Mouse (Mus musculus): ENCODE data around the gene Foxo4. TPM values are rescaled to one million over a fixed set of nuclear protein-coding genes. Genes with fewer than 3 reads are reported as not detected.

Gene Foxo4
- polyA plus RNA-seq, 1 experiment from 2014 or later, result 2.7 TPM

DNA sequence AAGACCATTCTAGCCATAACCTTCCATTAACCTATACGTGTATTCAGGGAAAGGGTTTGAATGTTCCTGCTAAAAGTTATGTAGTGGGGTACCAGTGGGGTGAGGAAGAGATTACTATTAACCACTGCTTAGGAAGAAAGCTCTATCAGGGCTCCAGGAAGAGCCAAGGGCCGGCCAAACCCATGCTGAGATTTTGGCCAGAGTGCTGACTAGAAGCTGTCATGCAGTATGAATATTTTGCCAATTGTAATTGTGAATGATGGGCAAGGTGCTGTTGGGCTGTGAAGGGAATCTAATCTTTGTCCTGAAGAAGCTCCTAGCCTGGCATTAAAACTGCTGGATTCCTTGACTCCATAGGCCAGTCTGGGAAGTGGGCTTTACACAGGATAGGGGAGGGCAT lies 50.3 kb downstream of the Foxo4 start:
- no peak overlapping the region for H3K27ac ChIP-seq (ENCODE audit: low read depth, low read length)

DNA sequence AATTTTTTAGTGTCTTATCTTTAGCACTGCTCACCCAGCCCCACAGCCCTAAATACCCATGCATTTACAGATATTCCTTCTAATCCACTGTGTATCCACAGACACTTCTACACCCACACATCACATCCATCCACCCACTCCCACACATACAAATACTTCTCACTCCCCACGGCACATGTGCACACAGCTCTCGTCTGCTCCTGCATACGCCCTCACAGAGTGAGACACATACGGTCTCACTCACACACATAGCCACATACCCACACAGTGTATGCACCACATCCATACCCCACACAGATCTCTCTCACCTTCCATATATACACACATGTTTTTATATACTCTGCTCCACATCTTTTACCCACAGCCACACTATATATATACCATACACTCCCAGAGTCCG lies 55.0 kb downstream of the Foxo4 start:
- ATAC-seq (ENCODE audit: insufficient read depth, low FRiP score, low TSS enrichment) (no peak), DNase-seq (ENCODE audit: low spot score) (no peak)
- Histone ChIP-seq H3K9me3 (ENCODE audit: control insufficient read depth, low read length) (no peaks in the 10 kb centered on the region), H3K9ac (ENCODE audit: low read length) (no peak overlapping the region), H3K4me2 (ENCODE audit: low read depth) (no peak overlapping the region), H3K27ac (ENCODE audit: low read depth, low read length) (no peak overlapping the region), H3K36me3 (ENCODE audit: control insufficient read depth, insufficient read depth, low read length) (no peaks in the 10 kb centered on the region), H3K4me3 (ENCODE audit: low read depth, low read length) (no peak overlapping the region), H3K27me3 (ENCODE audit: control insufficient read depth, insufficient read depth, low read length) (0 out of 2 replicates have a peak, but pooled peaks cover 3% of the 10 kb centered on the region), H3K4me1 (ENCODE audit: control insufficient read depth, insufficient read depth, low read length) (no peaks in the 10 kb centered on the region)
- WGBS, result 91% methylated on average over 5 of the region's 5 CpGs

More for the DNA sequence above, 50.3 kb downstream of the Foxo4 start:
- no peak for DNase-seq (ENCODE audit: low spot score)
- no peak for ATAC-seq (ENCODE audit: insufficient read depth, low FRiP score, low TSS enrichment)
- H3K4me1 ChIP-seq (ENCODE audit: control insufficient read depth, insufficient read depth, low read length), result no peaks in the 10 kb centered on the region
- no peaks in the 10 kb centered on the region for H3K9me3 ChIP-seq (ENCODE audit: control insufficient read depth, low read length)
- no peak overlapping the region for H3K4me3 ChIP-seq (ENCODE audit: low read depth, low read length)
- no peak overlapping the region for H3K4me2 ChIP-seq (ENCODE audit: low read depth)
- no peak overlapping the region for H3K9ac ChIP-seq (ENCODE audit: low read length)
- WGBS, result 58% methylated on average over 2 of the region's 2 CpGs
- no peaks in the 10 kb centered on the region for H3K36me3 ChIP-seq (ENCODE audit: control insufficient read depth, insufficient read depth, low read length)
- H3K27me3 ChIP-seq (ENCODE audit: control insufficient read depth, insufficient read depth, low read length), result 0 out of 2 replicates have a peak, but pooled peaks cover 3% of the 10 kb centered on the region

Other genes starting within 250 kb of the Foxo4 start
- gene Tex11, start 194.9 kb upstream of the Foxo4 start, polyA plus RNA-seq (2014; fragmentation: Nextera tagmentation; extraction: Ambion mirVana), result not detected in 2 replicates
- gene Slc7a3, start 168.5 kb upstream of the Foxo4 start, polyA plus RNA-seq (2014; fragmentation: Nextera tagmentation; extraction: Ambion mirVana), result 0.45 and 0.50 TPM in 2 replicates
- 56.4 and 61.1 TPM in 2 replicates for gene Snx12, start 32.0 kb upstream of the Foxo4 start, polyA plus RNA-seq (2014; fragmentation: Nextera tagmentation; extraction: Ambion mirVana)
- gene Gm614, start 9.5 kb downstream of the Foxo4 start, polyA plus RNA-seq (2014; fragmentation: Nextera tagmentation; extraction: Ambion mirVana), result not detected in 2 replicates
- gene Il2rg, start 13.7 kb downstream of the Foxo4 start, polyA plus RNA-seq (2014; fragmentation: Nextera tagmentation; extraction: Ambion mirVana), result 4.2 and 4.4 TPM in 2 replicates
- not detected in 2 replicates for gene Gm20489, start 14.5 kb downstream of the Foxo4 start, polyA plus RNA-seq (2014; fragmentation: Nextera tagmentation; extraction: Ambion mirVana)
- gene Med12, start 19.5 kb downstream of the Foxo4 start, polyA plus RNA-seq (2014; fragmentation: Nextera tagmentation; extraction: Ambion mirVana), result 37.1 and 41.2 TPM in 2 replicates
- 24.0 and 25.1 TPM in 2 replicates for gene Nlgn3, start 44.6 kb downstream of the Foxo4 start, polyA plus RNA-seq (2014; fragmentation: Nextera tagmentation; extraction: Ambion mirVana)
- gene Gjb1, start 121.8 kb downstream of the Foxo4 start, polyA plus RNA-seq (2014; fragmentation: Nextera tagmentation; extraction: Ambion mirVana), result not detected in 2 replicates
- 25.7 and 27.6 TPM in 2 replicates for gene Zmym3, start 166.3 kb downstream of the Foxo4 start, polyA plus RNA-seq (2014; fragmentation: Nextera tagmentation; extraction: Ambion mirVana)
- 628 and 659 TPM in 2 replicates for gene Nono, start 174.8 kb downstream of the Foxo4 start, polyA plus RNA-seq (2014; fragmentation: Nextera tagmentation; extraction: Ambion mirVana)
- 6.0 and 7.2 TPM in 2 replicates for gene Itgb1bp2, start 194.6 kb downstream of the Foxo4 start, polyA plus RNA-seq (2014; fragmentation: Nextera tagmentation; extraction: Ambion mirVana)